Mouse (Mus musculus) lung, postnatal 0 days (tissue): ENCODE data around the gene Ksr2. TPM values are rescaled to one million over a fixed set of nuclear protein-coding genes. Genes with fewer than 3 reads are reported as not detected.

Experiments
- ATAC-seq: fragments of 200-750 bp; cut with Nextera tagmentation; 2 replicates; pipeline ENCODE4 v1.8.0; 2017; ENCODE audit warnings: moderate library complexity
- DNase-seq: peaks from one replicate; pipeline ENCODE4 v3.0.0-alpha.2; 2016; ENCODE audit warnings: low spot score
- H3K27ac ChIP-seq: fragments of 300-500 bp; sonication (generic); 2 replicates; pipeline ENCODE4 v1.5.1; 2014; ENCODE audit warnings: antibody characterized with exemption, mild to moderate bottlenecking, low read length, mixed read lengths
- H3K27me3 ChIP-seq: fragments of 300-500 bp; sonication (generic); replicated peaks from 2 replicates; pipeline ENCODE4 v1.6.1; 2014; ENCODE audit warnings: low read length, mixed read lengths; ENCODE audit not compliant: insufficient read depth
- H3K36me3 ChIP-seq: fragments of 300-500 bp; sonication (generic); 2 replicates; pipeline ENCODE4 v1.6.1; 2014; ENCODE audit warnings: low read length, mixed read lengths; ENCODE audit not compliant: insufficient read depth
- H3K4me1 ChIP-seq: fragments of 300-500 bp; sonication (generic); 2 replicates; pipeline ENCODE4 v1.6.1; 2014; ENCODE audit warnings: antibody characterized with exemption, low read depth, low read length, mixed read lengths; ENCODE audit not compliant: insufficient read depth
- H3K4me2 ChIP-seq: fragments of 300-500 bp; sonication (generic); replicated peaks from 2 replicates; pipeline ENCODE4 v1.6.1; 2014; ENCODE audit warnings: low read depth, mild to moderate bottlenecking, low read length, moderate library complexity, mixed read lengths
- H3K4me3 ChIP-seq: fragments of 300-500 bp; sonication (generic); 2 replicates; pipeline ENCODE4 v1.5.1; 2014; ENCODE audit warnings: low read depth, low read length
- H3K9ac ChIP-seq: fragments of 300-500 bp; sonication (generic); replicated peaks from 2 replicates; pipeline ENCODE4 v1.6.1; 2014; ENCODE audit warnings: low read depth, mild to moderate bottlenecking
- H3K9me3 ChIP-seq: fragments of 300-500 bp; sonication (generic); 2 replicates; pipeline ENCODE4 v1.6.1; 2016; ENCODE audit warnings: low read length, mixed read lengths
- CTCF ChIP-seq: IDR thresholded peaks from 2 replicates; pipeline ENCODE4 v1.5.1; 2016; ENCODE audit warnings: antibody characterized with exemption, mild to moderate bottlenecking
- EP300 ChIP-seq: IDR thresholded peaks from 2 replicates; pipeline ENCODE4 v1.6.1; 2016; ENCODE audit warnings: antibody characterized with exemption, mild to moderate bottlenecking, control low read depth
- WGBS: fragments of 180-500 bp; shearing (Covaris S2); extraction: QIAGEN DNeasy Blood & Tissue Kit; methylation state at CpG from one replicate; pipeline ENCODE4 v1.1.7; 2014; 5-methylcytosine and 5-hydroxymethylcytosine counted together
- polyA plus RNA-seq: library from polyadenylated mRNA; unstranded; fragments of >200 nt; fragmentation: Nextera tagmentation; extraction: Ambion mirVana; gene quantifications from 2 replicates; pipeline ENCODE4 v1.2.1, GENCODE M21; 2015

Gene Ksr2
- 0.04 and 0.08 TPM in 2 replicates for polyA plus RNA-seq

- Histone ChIP-seq H3K4me3 (peak within 1 kb of the TSS; percentile 41), H3K4me1 (no peaks in the 10 kb centered on the region), H3K27me3 (peaks cover 18% of the 10 kb centered on the region), H3K9ac (no peak within 1 kb of the TSS), H3K9me3 (no peaks in the 10 kb centered on the region), H3K4me2 (peak within 1 kb of the TSS; percentile 73), H3K36me3 (no peaks in the 10 kb centered on the region), H3K27ac (no peak within 1 kb of the TSS)
- ATAC-seq (peak; percentile 93), DNase-seq (peak; percentile 60)
- TF ChIP-seq EP300 = no peak
- no peak; the same call in 1 of the 2 replicates for TF ChIP-seq CTCF
- WGBS = 1% methylated on average over 56 of the region's 89 CpGs
These were observed at the start of gene Ksr2 for GRCm38 (mm10) chr5:117413507-117414501. Gene Ksr2, plus strand, starts transcription at chr5:117414000.

- Histone ChIP-seq H3K4me1 (peaks cover 19% of the 10 kb centered on the region), H3K9ac (no peak overlapping the region), H3K36me3 (peaks cover 19% of the 10 kb centered on the region), H3K9me3 (no peaks in the 10 kb centered on the region), H3K27me3 (no peaks in the 10 kb centered on the region), H3K4me2 (no peak overlapping the region), H3K4me3 (no peak overlapping the region), H3K27ac (no peak overlapping the region)
- 86% methylated on average over 3 of the region's 3 CpGs for WGBS
- TF ChIP-seq EP300 = no peak
- TF ChIP-seq CTCF = no peak
- DNase-seq (no peak), ATAC-seq (no peak)
These were observed 49.0 kb upstream of the Ksr2 start for GRCm38 (mm10) chr5:117364821-117365220.

GRCm38 (mm10) chr5:117365904-117366561 is 47.8 kb upstream of the Ksr2 start:
- WGBS = 88% methylated on average over 13 of the region's 13 CpGs
- Histone ChIP-seq H3K27me3 (no peaks in the 10 kb centered on the region), H3K4me1 (peaks cover 14% of the 10 kb centered on the region), H3K4me3 (no peak overlapping the region), H3K9ac (no peak overlapping the region), H3K9me3 (no peaks in the 10 kb centered on the region), H3K4me2 (no peak overlapping the region), H3K36me3 (peaks cover 19% of the 10 kb centered on the region), H3K27ac (no peak overlapping the region)
- ATAC-seq (no peak), DNase-seq (no peak)
- TF ChIP-seq EP300 = no peak
- no peak for TF ChIP-seq CTCF

- no peak overlapping the region for H3K4me2 ChIP-seq
- H3K9me3 ChIP-seq = no peaks in the 10 kb centered on the region
- peaks cover 19% of the 10 kb centered on the region for H3K36me3 ChIP-seq
- H3K4me3 ChIP-seq = no peak overlapping the region
- 38% methylated on average over 8 of the region's 8 CpGs for WGBS
- TF ChIP-seq EP300 (no peak), CTCF (no peak)
- H3K27ac ChIP-seq = no peak overlapping the region
- DNase-seq = no peak
- H3K27me3 ChIP-seq = no peaks in the 10 kb centered on the region
- no peak for ATAC-seq
- H3K9ac ChIP-seq = no peak overlapping the region
- H3K4me1 ChIP-seq = peaks cover 12% of the 10 kb centered on the region
These were observed 46.6 kb upstream of the Ksr2 start for GRCm38 (mm10) chr5:117367206-117367605.

- Histone ChIP-seq H3K4me3 (no peak overlapping the region), H3K9ac (no peak overlapping the region), H3K4me2 (no peak overlapping the region), H3K27me3 (no peaks in the 10 kb centered on the region), H3K9me3 (no peaks in the 10 kb centered on the region), H3K36me3 (peaks cover 16% of the 10 kb centered on the region), H3K27ac (no peak overlapping the region), H3K4me1 (no peaks in the 10 kb centered on the region)
- no peak for DNase-seq
- TF ChIP-seq CTCF = no peak
- TF ChIP-seq EP300 = no peak
- WGBS = 57% methylated on average over 10 of the region's 10 CpGs
- no peak for ATAC-seq
These were observed 43.2 kb upstream of the Ksr2 start for GRCm38 (mm10) chr5:117370592-117370991.

- H3K4me3 ChIP-seq = no peak overlapping the region
- H3K36me3 ChIP-seq = peaks cover 6% of the 10 kb centered on the region; the same call in 1 of the 2 replicates
- DNase-seq (no peak), ATAC-seq (peak; percentile 47)
- 64% methylated on average over 9 of the region's 9 CpGs for WGBS
- TF ChIP-seq CTCF (no peak), EP300 (no peak)
- H3K9me3 ChIP-seq = no peaks in the 10 kb centered on the region
- no peaks in the 10 kb centered on the region for H3K27me3 ChIP-seq
- H3K4me1 ChIP-seq = no peaks in the 10 kb centered on the region
- H3K27ac ChIP-seq = no peak overlapping the region
- no peak overlapping the region for H3K9ac ChIP-seq
- no peak overlapping the region for H3K4me2 ChIP-seq
These were observed 40.4 kb upstream of the Ksr2 start for GRCm38 (mm10) chr5:117373418-117373817.
